Mouse (Mus musculus) hindbrain, embryonic 14.5 days (tissue): ENCODE results near the gene Pdzd2. TPM values are rescaled to one million over a fixed set of nuclear protein-coding genes. Genes with fewer than 3 reads are reported as not detected.

Source experiments
- ATAC-seq: fragments of 200-750 bp; cut with Nextera tagmentation; 2 replicates; pipeline ENCODE4 v1.8.0; 2017; ENCODE audit warnings: moderate number of reproducible peaks, mild to moderate bottlenecking, moderate TSS enrichment, moderate library complexity; ENCODE audit not compliant: low FRiP score
- DNase-seq: peaks from one replicate; pipeline ENCODE4 v3.0.0-alpha.2; 2015; ENCODE audit warnings: low spot score
- H3K27ac ChIP-seq: fragments of 300-500 bp; sonication (generic); 2 replicates; pipeline ENCODE4 v1.5.1; 2014; ENCODE audit warnings: mild to moderate bottlenecking, moderate library complexity
- H3K27me3 ChIP-seq: fragments of 300-500 bp; sonication (generic); 2 replicates; pipeline ENCODE4 v1.6.1; 2014; ENCODE audit warnings: mild to moderate bottlenecking, low read length, mixed read lengths; ENCODE audit not compliant: control insufficient read depth, insufficient read depth
- H3K36me3 ChIP-seq: fragments of 300-500 bp; sonication (generic); replicated peaks from 2 replicates; pipeline ENCODE4 v1.6.1; 2014; ENCODE audit not compliant: control insufficient read depth, insufficient read depth
- H3K4me1 ChIP-seq: fragments of 300-500 bp; sonication (generic); replicated peaks from 2 replicates; pipeline ENCODE4 v1.6.1; 2014; ENCODE audit warnings: antibody characterized with exemption, low read length, mixed read lengths; ENCODE audit not compliant: control insufficient read depth, insufficient read depth
- H3K4me2 ChIP-seq: fragments of 300-500 bp; sonication (generic); replicated peaks from 2 replicates; pipeline ENCODE4 v1.6.1; 2014; ENCODE audit warnings: mild to moderate bottlenecking, moderate library complexity
- H3K4me3 ChIP-seq: fragments of 300-500 bp; sonication (generic); replicated peaks from 2 replicates; pipeline ENCODE4 v1.5.1; 2014; ENCODE audit warnings: mild to moderate bottlenecking, low read length
- H3K9ac ChIP-seq: fragments of 300-500 bp; sonication (generic); 2 replicates; pipeline ENCODE4 v1.6.1; 2014
- H3K9me3 ChIP-seq: fragments of 300-500 bp; sonication (generic); 2 replicates; pipeline ENCODE4 v1.6.1; 2016; ENCODE audit warnings: low read length; ENCODE audit not compliant: control insufficient read depth
- WGBS: fragments of 180-500 bp; shearing (Covaris S2); extraction: QIAGEN DNeasy Blood & Tissue Kit; methylation state at CpG from one replicate; pipeline ENCODE4 v1.1.7; 2014; 5-methylcytosine and 5-hydroxymethylcytosine counted together
- polyA plus RNA-seq: library from polyadenylated mRNA; unstranded; fragments of >200 nt; fragmentation: Nextera tagmentation; extraction: Ambion mirVana; gene quantifications from 2 replicates; pipeline ENCODE4 v1.2.1, GENCODE M21; 2014

Pdzd2 gene
- polyA plus RNA-seq, 1 experiment from 2014 or later, result 15.5 TPM

DNA sequence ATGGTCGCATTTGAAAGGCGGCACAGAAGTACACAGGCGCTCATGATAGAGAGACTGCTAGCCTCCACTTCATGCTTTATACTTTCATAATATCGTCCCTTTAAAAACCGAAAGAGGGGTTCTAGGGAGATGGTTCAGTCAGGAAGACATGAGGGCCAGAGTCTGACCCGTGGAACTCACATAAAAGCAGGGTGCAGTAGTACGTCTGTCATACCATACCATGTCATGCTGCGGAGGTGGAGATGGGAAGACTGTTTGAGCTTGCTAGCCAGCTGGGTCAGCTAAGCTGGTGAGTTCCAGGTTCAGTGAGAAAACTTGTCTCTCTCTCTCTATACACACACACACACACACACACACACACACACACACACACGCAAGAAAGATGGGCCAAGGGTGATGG, 76.4 kb downstream of the Pdzd2 start:
- Histone ChIP-seq H3K27ac (no peak overlapping the region), H3K36me3 (no peaks in the 10 kb centered on the region), H3K4me3 (no peak overlapping the region), H3K4me2 (no peak overlapping the region), H3K27me3 (no peaks in the 10 kb centered on the region), H3K9me3 (no peaks in the 10 kb centered on the region), H3K9ac (no peak overlapping the region), H3K4me1 (no peaks in the 10 kb centered on the region)
- DNase-seq (no peak), ATAC-seq (no peak)
- 95% methylated on average over 9 of the region's 9 CpGs for WGBS

DNA sequence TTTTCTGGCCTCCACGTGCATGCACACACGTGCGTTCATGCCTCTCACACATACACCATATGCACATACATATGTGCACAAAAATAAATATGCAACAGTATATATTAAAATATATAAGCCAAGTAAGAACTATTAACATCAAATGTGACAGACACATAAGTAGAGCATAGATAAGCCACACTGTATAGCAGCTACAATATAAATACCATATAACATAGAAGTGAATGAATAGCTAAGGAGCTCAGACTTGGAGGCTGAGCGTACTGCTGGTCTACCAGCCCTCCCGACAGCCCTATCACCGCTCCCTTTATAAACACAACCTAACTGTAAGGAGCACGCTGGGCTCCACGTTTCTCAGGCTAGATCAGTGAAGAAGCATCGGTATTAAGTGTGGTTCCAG, 79.4 kb downstream of the Pdzd2 start:
- Histone ChIP-seq H3K9ac (no peak overlapping the region), H3K4me2 (no peak overlapping the region), H3K27ac (no peak overlapping the region), H3K36me3 (no peaks in the 10 kb centered on the region), H3K9me3 (no peaks in the 10 kb centered on the region), H3K4me3 (no peak overlapping the region), H3K4me1 (no peaks in the 10 kb centered on the region), H3K27me3 (no peaks in the 10 kb centered on the region)
- DNase-seq, result no peak
- 92% methylated on average over 9 of the region's 9 CpGs for WGBS
- no peak for ATAC-seq

GRCm38 (mm10) chr15:12655959-12656662, 83.6 kb downstream of the Pdzd2 start:
- Histone ChIP-seq H3K27ac (no peak overlapping the region), H3K4me1 (no peaks in the 10 kb centered on the region), H3K4me2 (no peak overlapping the region), H3K27me3 (no peaks in the 10 kb centered on the region), H3K9me3 (no peaks in the 10 kb centered on the region), H3K9ac (no peak overlapping the region), H3K36me3 (no peaks in the 10 kb centered on the region), H3K4me3 (no peak overlapping the region)
- no peak for DNase-seq
- 83% methylated on average over 6 of the region's 6 CpGs for WGBS
- ATAC-seq, result no peak; the same call in 1 of the 2 replicates

GRCm38 (mm10) chr15:12655316-12655715, 84.4 kb downstream of the Pdzd2 start:
- H3K27ac ChIP-seq, result no peak overlapping the region
- no peak overlapping the region for H3K4me3 ChIP-seq
- H3K36me3 ChIP-seq, result no peaks in the 10 kb centered on the region
- 98% methylated on average over 7 of the region's 7 CpGs for WGBS
- no peak overlapping the region for H3K4me2 ChIP-seq
- H3K27me3 ChIP-seq, result no peaks in the 10 kb centered on the region
- DNase-seq (no peak), ATAC-seq (no peak)
- no peak overlapping the region for H3K9ac ChIP-seq
- no peaks in the 10 kb centered on the region for H3K4me1 ChIP-seq
- H3K9me3 ChIP-seq, result no peaks in the 10 kb centered on the region

DNA sequence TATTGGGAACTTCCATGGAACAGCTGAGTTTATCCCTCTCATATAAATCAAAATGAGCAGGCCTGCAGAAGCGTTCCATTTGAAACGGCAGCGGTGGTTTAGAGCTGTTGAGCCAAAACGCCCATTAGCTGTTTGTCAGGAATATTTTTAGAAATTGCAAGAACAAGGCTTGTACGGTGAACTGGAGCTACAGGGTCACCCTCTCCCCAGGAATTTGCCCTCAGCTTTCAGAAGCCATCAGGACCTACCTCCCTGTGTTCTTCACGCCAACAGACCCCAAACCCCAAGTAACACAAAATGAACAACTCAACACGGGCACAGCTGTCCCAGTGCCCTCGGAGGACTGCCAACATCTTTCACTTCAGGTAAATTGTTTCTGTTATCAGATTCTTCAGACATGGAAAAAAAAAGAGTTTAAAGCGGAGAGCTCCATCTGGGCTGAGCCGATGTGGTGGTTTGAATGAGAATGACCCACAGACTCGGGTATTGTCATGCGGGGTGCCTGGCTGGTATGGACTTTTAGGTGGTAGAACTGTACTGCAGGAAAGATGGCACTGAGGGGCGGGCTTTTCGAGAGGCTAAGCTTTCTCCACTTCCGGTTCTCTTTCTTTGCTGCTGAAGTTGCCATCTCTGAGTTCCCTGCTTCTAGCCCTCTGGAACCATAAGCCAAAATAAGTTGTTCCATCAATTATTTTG, 87.2 kb downstream of the Pdzd2 start:
- no peaks in the 10 kb centered on the region for H3K4me1 ChIP-seq
- no peak overlapping the region for H3K4me2 ChIP-seq
- H3K36me3 ChIP-seq, result no peaks in the 10 kb centered on the region
- WGBS, result 71% methylated on average over 15 of the region's 15 CpGs
- H3K9me3 ChIP-seq, result no peaks in the 10 kb centered on the region
- DNase-seq, result no peak
- ATAC-seq, result no peak
- H3K27ac ChIP-seq, result no peak overlapping the region
- H3K9ac ChIP-seq, result no peak overlapping the region
- H3K27me3 ChIP-seq, result no peaks in the 10 kb centered on the region
- H3K4me3 ChIP-seq, result no peak overlapping the region

GRCm38 (mm10) chr15:12650236-12650635, 89.5 kb downstream of the Pdzd2 start:
- Histone ChIP-seq H3K27me3 (no peaks in the 10 kb centered on the region), H3K4me3 (no peak overlapping the region), H3K9me3 (no peaks in the 10 kb centered on the region), H3K36me3 (no peaks in the 10 kb centered on the region), H3K27ac (no peak overlapping the region), H3K4me2 (no peak overlapping the region), H3K9ac (no peak overlapping the region), H3K4me1 (no peaks in the 10 kb centered on the region)
- no peak for ATAC-seq
- WGBS, result 91% methylated on average over 3 of the region's 3 CpGs
- DNase-seq, result no peak

- no peaks in the 10 kb centered on the region for H3K36me3 ChIP-seq
- ATAC-seq, result no peak
- 85% methylated on average over 3 of the region's 3 CpGs for WGBS
Observed at GRCm38 (mm10) chr15:12649674-12650073, 90.0 kb downstream of the Pdzd2 start.

DNA sequence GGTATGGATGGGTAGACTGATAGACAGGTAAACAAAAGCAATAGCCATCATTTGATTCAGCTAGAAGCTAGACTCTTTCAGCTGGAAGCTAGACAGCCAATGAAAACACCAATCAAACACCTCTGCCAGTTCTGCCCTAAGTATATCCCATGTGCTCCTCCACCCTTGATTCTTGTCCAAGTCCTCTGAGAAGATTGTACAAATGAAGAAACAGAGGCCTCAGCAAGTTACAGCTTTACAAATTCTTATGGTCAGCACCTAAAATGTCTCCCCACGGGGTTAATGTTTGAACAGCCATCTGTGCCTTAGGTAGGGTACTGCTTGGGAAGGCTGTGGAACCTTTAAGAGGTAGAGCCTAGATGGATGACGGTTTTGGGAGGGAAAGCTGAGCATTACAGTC, 90.6 kb downstream of the Pdzd2 start:
- no peak for ATAC-seq

More at GRCm38 (mm10) chr15:12649674-12650073, 90.0 kb downstream of the Pdzd2 start:
- no peak overlapping the region for H3K9ac ChIP-seq
- H3K4me2 ChIP-seq, result no peak overlapping the region
- H3K27ac ChIP-seq, result no peak overlapping the region
- DNase-seq, result no peak
- H3K27me3 ChIP-seq, result no peaks in the 10 kb centered on the region
- no peak overlapping the region for H3K4me3 ChIP-seq
- no peaks in the 10 kb centered on the region for H3K4me1 ChIP-seq
- no peaks in the 10 kb centered on the region for H3K9me3 ChIP-seq

GRCm38 (mm10) chr15:12640755-12641154, 99.0 kb downstream of the Pdzd2 start:
- ATAC-seq (no peak), DNase-seq (no peak)
- Histone ChIP-seq H3K27me3 (no peaks in the 10 kb centered on the region), H3K4me2 (no peak overlapping the region), H3K9me3 (no peaks in the 10 kb centered on the region), H3K4me3 (no peak overlapping the region), H3K4me1 (no peaks in the 10 kb centered on the region), H3K9ac (no peak overlapping the region), H3K36me3 (no peaks in the 10 kb centered on the region), H3K27ac (no peak overlapping the region)
- 90% methylated on average over 7 of the region's 7 CpGs for WGBS

More for the DNA sequence above, 90.6 kb downstream of the Pdzd2 start:
- Histone ChIP-seq H3K9me3 (no peaks in the 10 kb centered on the region), H3K4me2 (no peak overlapping the region), H3K27ac (no peak overlapping the region), H3K27me3 (no peaks in the 10 kb centered on the region), H3K4me3 (no peak overlapping the region), H3K9ac (no peak overlapping the region), H3K36me3 (no peaks in the 10 kb centered on the region), H3K4me1 (no peaks in the 10 kb centered on the region)
- 79% methylated on average over 2 of the region's 2 CpGs for WGBS
- DNase-seq, result no peak
